Mouse (Mus musculus) lung, adult 2 months (tissue): ENCODE results near the gene Enah.

Experiments
- CTCF ChIP-seq: fragments of 200-500 bp; IDR thresholded peaks from 2 replicates; pipeline ENCODE4 v1.5.1; 2011; ENCODE audit warnings: mild to moderate bottlenecking, low read length, control low read depth; ENCODE audit not compliant: insufficient read depth
- POLR2A ChIP-seq: fragments of 200-500 bp; IDR thresholded peaks from 2 replicates; pipeline ENCODE4 v1.6.1; 2011; ENCODE audit warnings: low read depth, mild to moderate bottlenecking, control low read depth, low read length, borderline replicate concordance; ENCODE audit errors: extremely low read depth

DNA sequence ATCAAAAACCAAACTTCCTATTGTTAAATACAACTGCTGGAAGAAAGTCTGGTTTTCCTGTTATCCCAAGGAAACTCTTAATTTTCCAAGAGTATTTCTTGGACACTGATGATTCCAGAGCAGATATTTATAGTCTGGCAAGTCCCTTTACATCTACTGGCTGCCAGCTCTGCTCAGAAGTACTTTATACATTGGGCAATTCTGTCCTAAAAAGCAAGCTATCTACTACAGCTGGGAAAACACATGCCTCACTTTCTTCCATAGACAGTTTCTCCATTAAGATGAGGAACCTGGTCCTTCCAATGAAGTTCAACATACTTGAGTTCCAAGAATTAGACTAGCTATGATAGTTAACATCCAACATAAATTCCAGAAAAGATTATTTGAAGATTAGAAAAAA, 44.9 kb downstream of the Enah start:
- TF ChIP-seq POLR2A (no peak), CTCF (no peak)
